Mouse (Mus musculus): ENCODE measurements around the gene Rab5if. TPM values are rescaled to one million over a fixed set of nuclear protein-coding genes. Genes with fewer than 3 reads are reported as not detected.
"Not testable (repeated sequence)": the region's sequence is repeated elsewhere in the genome, so short reads cannot be mapped to it uniquely, and the experiment has no call there.

The Rab5if gene
- total RNA-seq, 4 experiments from 2014 or later, result 84.3 to 97.1 (median 88.1) TPM

DNA sequence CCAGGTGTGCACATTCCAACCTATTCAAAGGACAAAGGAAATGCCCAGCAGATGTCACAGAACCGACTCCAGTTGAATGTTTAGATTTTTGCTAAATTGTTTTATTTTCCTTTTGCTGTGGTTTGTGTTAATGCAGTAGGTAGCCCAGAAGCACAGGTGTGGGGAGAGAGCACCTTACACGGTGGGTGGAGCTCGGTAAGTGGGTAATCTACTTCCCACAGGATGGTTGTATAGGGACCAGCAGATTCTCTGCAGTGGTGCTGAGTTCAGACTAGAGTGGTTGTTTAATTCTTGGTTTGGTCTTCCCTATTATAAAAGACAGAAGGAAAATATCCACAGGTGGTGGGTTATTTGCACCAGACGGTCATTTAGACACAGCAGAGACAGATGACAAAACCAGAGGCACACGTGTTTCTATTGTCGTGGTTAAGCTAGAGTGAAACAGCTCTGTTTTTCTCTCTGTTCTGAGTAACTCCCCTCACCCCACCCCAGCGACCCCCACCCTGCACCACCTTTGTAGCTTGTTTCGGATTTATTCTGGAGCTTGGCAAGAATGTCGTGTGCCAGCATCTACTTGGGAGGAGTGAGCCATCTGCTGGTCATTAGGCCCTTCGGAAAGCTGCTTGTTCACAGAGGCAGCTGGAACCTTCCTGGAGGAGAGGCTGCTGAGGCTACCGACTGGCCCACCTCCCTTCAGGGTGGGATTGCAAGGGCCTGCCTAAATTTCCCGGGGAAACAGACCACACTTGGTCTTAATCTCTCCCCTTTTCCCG is 8.7 kb upstream of the Rab5if start:
- DNase-seq (ENCODE audit: low spot score in 2 of 2), result not testable (repeated sequence)

DNA sequence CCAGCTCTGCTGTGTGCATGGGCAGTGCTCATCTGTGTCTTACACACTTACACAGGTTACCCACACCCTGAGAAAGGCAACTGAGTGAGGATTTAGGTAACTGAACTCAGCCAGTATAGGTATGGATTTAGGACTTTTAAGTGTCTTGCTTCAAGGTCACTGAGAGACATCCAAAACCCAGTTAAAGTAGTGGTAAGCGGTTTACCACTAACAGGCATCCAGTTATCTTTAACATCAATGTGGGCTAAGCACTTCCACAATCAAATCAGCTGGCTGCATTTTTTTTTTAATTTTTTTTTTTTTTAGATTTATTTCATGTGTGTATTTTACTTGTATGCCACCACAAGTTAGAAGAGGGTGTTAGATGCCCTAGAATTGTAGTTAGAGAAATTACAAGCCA is 6.6 kb upstream of the Rab5if start:
- no peak for DNase-seq (ENCODE audit: low spot score in 2 of 2)

DNA sequence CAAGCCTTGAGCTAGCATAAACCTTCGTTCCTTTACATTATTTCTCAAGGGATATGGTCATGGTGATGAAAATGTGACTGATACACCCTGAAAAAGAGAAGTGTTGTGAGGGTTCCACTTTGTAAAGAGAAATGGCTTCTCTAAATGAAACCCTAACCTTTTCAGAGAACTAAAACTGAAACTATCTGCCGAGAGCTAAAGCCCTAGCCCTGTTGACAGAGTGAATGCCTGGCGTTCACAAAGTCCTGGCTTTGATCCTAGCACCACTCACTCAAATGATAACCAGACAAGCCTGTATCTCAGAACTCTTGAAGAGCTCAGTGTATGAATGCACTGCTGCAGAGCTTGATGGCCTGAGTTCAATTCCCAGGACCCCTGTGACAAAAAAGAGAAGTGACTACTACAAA is 5.5 kb upstream of the Rab5if start:
- no peak for DNase-seq (ENCODE audit: low spot score in 2 of 2)

DNA sequence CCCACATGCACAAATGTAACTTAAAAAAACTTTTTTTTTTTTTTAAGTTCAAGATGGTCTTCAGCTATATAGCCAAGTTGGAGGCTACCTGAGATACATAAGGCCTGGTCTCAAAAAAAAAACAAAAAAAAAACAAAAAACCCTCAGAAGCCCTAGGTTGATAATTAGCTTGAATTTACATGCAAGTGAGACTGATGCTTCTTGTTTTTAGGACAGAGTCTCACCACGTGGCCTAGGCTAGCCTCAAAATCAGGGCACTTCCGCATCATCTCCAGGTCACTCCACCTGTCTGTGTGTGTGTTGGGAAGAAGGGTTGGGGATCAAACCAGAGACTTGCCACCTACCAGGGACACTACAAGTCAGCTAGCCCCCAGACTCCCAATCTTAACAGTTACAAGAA is 5.1 kb upstream of the Rab5if start, which contains the start of gene 4930518I15Rik:
Gene 4930518I15Rik (minus strand): TSS at position 112 of the 400 bp plus-strand sequence.
- no peak for DNase-seq (ENCODE audit: low spot score in 2 of 2)

DNA sequence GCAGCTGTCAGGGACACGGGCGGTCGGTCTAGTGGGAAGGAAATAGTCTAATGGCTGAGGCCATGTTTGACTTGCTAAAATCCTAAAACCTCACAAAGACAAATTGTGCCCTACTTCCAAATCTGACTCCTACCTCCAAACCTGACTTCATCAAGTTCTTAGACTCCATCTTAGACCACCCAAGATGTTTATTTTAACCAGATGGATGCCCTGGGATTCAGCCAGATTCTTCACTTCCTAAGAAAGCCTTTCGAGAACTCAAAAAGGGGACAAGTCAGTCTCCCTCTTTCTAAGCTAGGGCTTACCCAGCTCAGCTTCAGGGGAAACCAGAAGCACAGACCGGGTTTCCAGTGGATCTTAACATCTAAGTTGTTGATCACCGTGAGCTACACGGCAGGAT is 4.3 kb upstream of the Rab5if start:
- DNase-seq (ENCODE audit: low spot score in 2 of 2), result no peak

DNA sequence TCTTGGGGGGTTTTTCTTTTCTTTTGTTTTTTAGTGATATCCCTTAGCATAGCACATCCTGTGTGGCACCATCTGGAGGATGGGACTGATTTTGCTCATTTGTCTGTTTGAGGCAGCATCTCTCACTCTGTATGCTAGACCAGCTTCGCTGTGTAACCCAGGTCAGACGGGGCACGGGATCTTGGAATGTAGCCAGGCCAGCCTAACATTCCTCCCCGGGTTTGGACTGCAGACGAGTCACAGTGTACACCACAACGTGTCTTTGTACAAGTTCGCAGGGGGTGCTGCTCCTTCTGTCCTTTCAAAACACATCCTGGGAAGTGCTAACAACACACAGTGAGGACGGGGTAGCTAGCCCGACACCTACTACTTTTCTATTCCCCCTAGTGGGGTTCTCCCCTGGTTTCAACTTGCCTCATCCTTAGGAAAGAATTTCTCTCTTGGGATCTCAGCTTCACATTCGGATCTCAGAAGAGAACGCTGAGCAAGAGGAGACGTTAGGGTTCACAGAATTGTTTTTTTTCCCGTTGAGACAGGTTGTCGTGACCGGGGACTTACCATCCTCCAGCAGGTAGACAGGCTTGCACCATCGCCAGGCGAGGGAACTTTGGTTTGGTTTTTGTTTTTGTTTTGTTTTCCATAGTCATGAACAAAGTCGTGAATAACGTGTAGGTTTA is 749 bp upstream of the Rab5if start:
- no peak for DNase-seq (ENCODE audit: low spot score in 2 of 2)

DNA sequence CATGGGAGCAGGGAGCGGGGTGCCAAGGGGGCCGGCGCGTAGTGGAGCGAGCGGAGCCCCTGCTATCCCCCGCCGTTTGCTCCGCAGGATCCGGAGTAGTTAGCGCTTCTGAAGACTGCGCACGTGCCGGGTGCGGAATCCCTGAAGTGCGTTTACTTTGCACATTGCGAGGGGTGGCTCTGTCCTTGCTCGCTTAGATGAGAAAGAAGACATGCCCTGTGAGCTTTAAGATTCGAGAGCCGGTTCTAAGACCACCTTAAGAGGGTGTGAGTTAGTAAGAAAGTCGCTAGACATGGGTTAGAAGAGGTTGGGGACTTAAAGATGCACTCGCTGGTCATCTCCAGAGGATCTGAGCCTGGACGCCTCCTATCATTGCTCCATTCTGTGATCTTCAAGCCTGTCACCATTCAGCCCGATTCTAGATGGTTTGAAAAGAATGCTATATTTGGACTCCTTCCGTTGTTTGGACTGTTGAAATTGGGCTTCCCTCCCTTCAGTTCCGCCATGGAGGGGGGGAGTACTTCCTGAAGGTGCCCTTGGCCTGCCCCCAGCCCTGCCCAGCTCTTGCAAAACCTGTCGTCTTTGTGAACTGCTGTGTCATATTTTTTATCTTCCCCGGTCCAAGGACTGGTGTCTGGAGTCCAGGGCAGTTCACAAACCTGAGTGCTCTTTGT is 696 bp downstream of the Rab5if start:
- no peak for DNase-seq (ENCODE audit: low spot score in 2 of 2)

DNA sequence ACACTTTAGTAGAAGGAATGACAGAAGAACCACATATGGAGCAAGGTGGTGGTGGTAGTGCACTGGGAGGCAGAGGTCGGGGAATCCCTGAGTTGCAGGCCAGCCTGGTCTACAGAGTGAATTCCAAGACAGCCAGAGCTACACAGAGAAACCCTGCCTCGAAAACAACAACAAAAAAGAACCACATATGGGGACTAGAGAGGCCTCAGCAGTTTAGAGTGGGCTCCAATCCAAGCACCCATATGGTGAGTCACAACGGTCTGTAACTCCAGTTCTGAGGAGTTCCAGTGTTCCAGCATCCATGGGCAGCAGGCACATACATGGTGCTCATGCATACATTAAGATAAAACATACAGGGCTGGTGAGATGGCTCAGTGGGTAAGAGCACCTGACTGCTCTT is 1.6 kb downstream of the Rab5if start:
- no peak for DNase-seq (ENCODE audit: low spot score in 2 of 2)

DNA sequence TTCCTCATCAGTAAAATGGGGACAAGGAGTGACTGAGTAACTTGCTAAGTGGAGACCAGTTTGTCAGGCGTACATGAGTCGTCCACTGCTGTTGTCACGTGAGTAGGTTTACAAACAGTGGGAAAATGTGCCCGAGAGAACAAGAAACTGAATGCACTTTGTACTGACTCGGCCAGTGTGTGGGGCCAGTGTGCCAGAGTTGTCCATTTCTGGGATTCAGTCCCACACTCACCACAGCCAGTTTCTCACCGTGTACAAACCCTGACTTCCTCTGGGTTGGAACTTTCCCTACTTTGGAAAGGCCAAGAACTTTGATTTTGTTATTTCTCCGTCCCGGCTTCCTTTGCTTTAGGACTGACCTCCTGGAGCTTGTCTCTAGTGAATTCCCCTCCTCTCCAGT is 6.1 kb downstream of the Rab5if start:
- no peak for DNase-seq (ENCODE audit: low spot score in 2 of 2)

DNA sequence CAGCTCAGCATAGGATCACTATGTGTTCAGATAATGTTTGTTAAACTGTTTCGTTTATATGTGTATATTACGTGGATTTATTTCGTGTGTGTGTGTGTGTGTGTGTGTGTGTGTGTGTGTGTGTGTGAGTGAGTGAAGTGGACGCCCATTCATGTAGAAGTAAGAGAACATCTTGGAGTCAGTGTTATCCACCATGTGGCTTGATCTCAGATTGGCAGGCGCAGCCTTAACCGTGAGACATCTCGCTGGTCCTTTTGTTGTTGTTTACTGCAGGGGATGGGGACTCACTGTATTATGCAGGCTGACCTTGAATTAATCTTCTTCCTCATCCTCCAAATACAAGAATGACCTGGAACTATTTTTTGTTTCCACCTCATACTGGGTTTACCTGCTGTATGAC is 6.6 kb downstream of the Rab5if start:
- DNase-seq (ENCODE audit: low spot score in 2 of 2), result no peak

DNA sequence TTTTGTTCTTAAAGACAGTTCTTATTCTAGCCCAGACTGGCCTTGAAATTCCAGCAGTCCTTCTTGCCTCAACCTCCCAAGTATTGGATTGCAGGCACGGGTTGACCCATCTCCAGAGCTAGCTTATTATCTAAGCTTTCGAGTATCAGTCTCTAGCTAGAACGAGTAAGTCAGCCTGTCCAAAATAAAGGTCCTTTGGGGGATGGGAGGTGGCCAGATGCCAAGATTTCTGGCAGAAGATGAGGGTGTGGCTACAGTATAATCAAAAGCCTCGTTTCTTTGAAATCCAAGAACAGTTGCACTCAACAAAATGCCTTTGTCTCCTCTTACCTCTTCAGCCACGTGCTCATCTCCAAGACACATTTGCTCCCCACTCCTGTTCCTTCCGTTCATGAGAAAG is 7.6 kb downstream of the Rab5if start:
- DNase-seq (ENCODE audit: low spot score in 2 of 2), result no peak

DNA sequence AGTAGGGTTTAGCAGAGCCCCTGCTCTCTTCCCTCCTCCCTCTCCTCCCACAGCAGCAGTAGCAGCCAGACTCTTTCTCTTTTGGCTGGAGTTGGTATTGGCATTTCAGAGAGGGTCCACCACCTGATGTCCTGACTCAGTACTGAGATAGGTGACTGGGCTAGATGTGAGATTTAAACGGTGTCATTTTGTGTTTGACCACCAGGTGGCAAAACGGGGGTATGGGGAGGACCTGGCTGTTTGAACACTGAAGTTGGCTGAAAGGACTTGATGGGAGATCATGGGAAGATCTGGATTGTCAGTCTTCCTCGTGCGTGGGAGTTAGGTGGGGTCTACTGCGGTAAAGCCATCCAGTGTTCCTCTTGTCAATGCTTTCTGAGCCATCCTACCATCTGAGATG is 10.7 kb downstream of the Rab5if start:
- DNase-seq (ENCODE audit: low spot score in 2 of 2), result peak in 1 of 2 experiments; percentile 10

DNA sequence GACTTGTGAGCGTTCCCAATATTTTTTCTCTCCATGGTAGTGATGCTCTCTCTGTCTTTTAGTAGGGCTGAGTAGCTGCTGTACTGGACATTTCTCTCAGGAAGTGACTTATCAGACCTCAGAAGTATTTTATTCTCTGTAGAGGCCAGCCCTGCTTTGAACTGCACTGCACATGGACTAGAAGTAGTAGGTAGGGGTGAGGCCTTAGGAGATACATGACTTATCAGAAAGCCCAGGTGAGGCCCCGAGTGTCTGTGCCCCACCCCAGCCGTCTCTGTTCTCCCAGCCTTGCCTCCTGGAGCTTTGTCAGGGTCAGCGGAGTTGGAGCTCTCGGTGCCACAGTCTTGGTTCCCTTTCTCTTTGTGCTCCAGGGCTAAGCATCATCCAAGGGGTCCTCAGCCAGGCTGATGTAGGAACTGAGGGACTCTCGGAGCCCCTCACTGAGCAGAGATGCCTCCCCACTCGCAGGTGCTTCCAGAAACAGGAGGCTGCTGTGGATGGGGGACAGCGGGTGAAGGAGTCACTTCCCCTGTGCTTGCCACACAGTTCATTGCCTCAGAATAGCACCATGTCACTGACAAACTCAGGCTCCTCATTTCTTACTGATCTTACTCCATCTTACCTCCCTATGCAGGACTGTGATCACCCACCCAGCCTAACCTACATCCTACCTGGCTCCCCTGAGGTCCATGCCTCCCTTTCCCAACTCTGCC is 11.3 kb downstream of the Rab5if start:
- DNase-seq (ENCODE audit: low spot score in 2 of 2), result no peak

DNA sequence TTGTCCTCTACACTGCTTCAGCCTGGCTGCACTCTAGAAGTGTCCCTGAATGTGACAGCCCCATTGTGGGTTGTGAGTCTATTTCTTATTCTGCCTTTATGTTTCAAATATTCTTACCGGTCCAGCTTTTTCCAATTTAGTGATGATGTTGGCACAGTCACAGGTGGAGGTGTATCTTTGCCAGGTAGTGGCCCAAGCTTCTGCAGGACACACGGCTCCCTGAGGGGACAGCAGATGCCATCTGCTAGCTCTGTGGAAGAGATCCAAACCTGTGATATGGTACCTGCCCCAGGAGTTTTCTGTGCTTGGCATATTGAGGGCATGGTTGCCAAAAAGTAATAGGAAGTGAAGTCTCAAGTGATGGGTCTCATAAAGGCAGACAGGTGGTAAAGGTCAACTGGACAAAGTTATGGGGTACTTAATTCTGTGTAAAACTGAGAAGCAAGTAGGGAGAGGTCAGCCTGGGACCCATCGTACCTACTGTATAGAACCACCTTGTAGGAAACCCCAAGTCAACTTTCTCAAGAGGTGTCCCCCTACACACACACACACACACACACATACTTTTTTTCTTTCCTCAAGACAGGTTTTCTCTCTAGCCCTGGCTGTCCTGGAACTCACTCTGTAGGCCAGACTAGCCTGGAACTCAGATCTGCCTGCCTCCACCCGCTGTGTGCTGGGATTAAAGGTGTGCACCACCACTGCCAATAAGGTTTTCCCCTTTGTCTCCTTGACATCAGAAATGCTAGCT is 12.0 kb downstream of the Rab5if start:
- no peak for DNase-seq (ENCODE audit: low spot score in 2 of 2)

DNA sequence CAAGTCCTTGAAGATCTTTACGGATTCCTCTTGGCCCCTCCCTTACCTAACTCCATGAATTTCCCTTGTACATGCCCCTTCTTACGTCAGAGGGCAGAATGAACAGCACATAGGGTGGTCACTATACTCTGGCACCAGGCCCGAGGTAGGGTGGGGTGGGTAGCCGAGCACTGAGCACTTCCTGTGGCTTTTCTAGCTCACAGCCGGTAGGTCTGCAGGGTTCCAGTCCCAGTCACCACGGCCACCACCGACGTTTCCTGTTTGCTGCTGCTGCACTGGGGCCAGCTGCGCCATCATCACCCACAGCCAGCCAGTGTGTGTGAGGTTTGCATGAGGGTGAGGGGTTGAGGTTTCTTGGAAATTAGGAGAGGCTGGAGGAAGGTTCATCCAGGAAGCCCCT is 14.8 kb downstream of the Rab5if start:
- no peak for DNase-seq (ENCODE audit: low spot score in 2 of 2)

DNA sequence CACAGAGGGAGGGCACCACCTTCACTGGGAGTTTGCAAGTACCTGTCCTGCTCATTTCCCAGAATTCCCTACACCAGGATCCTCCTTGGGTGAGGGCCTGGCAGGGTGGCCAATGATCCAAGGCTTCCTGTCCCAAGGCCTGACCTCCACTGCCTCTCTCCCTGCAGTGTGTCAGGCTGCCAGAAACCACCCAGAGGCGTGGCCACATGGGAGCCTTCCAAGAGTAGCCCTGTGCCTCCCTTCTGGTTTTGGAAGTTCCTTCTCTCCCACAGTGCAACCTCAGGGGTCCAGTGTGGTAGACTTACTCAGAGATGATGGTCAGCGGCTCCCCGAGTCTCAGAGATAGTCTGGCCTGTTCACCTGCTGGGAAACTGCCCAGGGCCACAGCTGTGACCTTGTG is 16.6 kb downstream of the Rab5if start:
- DNase-seq (ENCODE audit: low spot score in 2 of 2), result no peak

DNA sequence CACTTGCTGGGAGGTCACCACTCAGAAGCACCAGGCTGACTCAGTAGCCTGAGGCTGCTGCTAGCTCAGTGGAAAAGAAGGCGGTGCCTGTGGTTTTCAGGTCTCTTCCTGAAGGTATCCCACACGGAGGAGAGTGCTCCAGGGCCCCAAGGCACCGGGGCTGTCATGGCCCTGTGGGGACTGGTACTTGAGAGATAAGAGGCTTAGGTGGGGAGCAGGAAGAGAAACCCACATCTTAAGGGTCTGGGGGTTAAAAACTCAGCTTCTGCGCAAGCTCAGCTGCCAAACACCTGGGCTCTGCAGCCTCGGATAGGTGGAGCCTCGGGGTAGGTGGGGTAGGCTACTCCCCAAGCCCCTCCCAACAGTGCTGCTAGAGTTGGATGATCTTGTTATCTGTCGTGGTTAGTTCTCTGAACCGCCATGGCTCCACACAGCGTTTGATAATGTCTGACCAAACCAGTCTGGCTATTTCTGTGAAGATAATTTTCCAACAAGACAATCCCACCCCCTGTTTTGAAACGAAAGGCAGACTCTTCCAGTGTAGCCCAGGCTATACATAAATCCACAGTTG is 19.6 kb downstream of the Rab5if start:
- DNase-seq (ENCODE audit: low spot score in 2 of 2), result no peak

DNA sequence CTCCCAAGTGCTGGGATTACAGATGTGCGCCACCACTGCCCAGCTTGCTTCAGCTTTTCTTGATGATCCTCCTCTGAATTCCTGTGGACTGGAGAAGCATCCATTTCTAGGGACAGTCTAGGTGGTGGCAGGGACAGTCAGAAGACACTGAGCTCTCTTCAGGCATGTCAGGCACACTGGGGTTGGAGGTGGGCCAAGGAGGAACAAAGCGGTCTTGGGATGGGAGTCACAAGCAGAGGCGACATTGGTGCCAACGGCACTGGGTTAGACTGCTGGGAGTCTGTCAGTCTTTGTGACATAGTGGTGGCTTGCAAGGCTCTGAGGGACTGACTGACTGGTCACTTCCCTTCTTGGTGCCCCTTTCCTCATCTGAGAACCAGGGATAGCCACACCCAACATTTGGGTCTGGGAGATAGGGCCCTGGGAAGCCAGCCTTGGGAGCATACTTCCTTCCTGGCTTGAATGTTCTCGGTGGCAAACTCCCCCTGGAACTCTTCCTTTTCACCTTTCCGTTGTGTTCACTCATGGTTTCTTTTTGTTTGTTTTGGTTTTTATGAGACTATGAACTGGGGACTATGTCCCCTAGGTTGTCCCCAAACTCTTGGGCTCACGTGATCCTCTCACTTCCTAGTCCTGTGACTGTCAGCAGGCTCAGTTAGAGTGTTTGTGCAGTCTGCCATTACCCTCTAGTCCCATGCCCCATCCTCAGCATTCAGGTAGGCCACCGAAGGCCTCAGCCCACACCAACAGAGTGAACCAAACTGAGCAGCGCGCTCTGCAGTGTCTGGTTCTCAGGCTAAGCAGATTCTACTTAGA is 21.7 kb downstream of the Rab5if start:
- no peak for DNase-seq (ENCODE audit: low spot score in 2 of 2)

DNA sequence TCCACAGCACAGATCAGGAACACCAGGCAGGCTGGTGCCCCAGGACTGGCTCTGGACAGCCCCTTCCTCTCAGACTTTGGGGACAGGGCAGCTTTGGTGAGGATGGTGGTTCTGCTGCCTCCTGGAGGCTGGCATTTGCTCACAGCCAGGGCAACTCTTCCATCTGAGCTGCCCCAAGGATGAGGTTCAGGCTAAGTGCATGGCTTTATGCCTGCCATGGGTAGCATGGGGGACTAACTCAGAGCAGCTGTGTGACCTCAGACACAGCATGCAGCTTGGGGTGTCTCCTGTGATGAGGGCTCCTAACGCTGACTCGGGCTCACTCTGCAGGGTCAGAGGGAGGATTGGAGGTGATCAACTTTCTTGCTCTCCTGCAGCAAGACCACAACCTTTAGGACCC is 22.7 kb downstream of the Rab5if start:
- DNase-seq (ENCODE audit: low spot score in 2 of 2), result not testable (repeated sequence)

DNA sequence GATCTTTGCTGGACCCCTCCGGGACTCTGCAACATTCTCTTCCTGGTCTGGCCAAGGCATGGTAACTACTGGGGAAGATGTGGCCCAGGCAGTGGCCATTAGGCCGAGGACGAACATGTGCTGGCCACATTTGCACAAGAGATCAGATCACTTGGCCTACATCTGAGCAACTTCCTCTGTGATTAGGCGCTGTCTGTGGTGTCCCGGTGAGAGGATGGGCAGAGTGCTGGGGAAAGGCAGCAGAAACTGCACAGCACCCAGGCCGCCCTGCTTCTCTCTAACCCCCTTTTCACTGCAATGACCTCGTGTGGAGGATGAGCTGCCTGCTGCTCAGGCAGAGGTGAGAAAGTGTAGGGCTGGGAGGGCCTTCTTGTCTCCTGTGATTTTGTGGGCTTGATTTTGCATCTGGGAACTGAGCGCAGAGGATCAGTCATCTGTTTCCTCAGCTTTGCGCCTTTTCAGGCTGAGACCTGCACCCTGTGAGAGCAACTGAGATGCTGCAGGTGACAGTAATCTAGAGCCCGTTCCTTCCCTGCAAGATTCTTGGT is 23.2 kb downstream of the Rab5if start:
- no peak for DNase-seq (ENCODE audit: low spot score in 2 of 2)
